Mouse (Mus musculus) heart, adult 2 months (tissue): ENCODE data around the gene Arrdc4. TPM values are rescaled to one million over a fixed set of nuclear protein-coding genes. Genes with fewer than 3 reads are reported as not detected.

Experiments used
- DNase-seq, 2 experiments: peaks; one replicate each; pipeline ENCODE4 v3.0.0; 2021
- H3K27ac ChIP-seq: fragments of 200-600 bp; 2 replicates; pipeline ENCODE4 v1.8.1; 2022
- H3K27me3 ChIP-seq: fragments of 200-500 bp; 2 replicates; pipeline ENCODE4 v1.6.1; 2012; ENCODE audit warnings: mild to moderate bottlenecking, low read length, inconsistent platforms, mixed read lengths; ENCODE audit not compliant: control insufficient read depth, insufficient read depth
- H3K36me3 ChIP-seq: fragments of 200-500 bp; 2 replicates; pipeline ENCODE4 v1.6.1; 2012; ENCODE audit warnings: low read length, inconsistent platforms; ENCODE audit not compliant: control insufficient read depth, insufficient read depth
- H3K4me1 ChIP-seq: fragments of 200-500 bp; 2 replicates; pipeline ENCODE4 v1.6.1; 2011; ENCODE audit warnings: low read length; ENCODE audit not compliant: control insufficient read depth, insufficient read depth
- H3K4me3 ChIP-seq: fragments of 200-600 bp; 2 replicates; pipeline ENCODE4 v1.8.1; 2022
- H3K79me2 ChIP-seq: fragments of 200-500 bp; replicated peaks from 2 replicates; pipeline ENCODE4 v1.6.1; 2012; ENCODE audit warnings: mild to moderate bottlenecking, inconsistent platforms, low read length, moderate library complexity, mixed read lengths; ENCODE audit not compliant: control insufficient read depth, insufficient read depth
- H3K9ac ChIP-seq: fragments of 200-500 bp; 2 replicates; pipeline ENCODE4 v1.6.1; 2012; ENCODE audit warnings: low read depth, mild to moderate bottlenecking, control low read depth, inconsistent platforms, low read length, mixed read lengths
- CTCF ChIP-seq: fragments of 200-600 bp; IDR thresholded peaks from 2 replicates; pipeline ENCODE4 v1.8.1; 2022; ENCODE audit warnings: antibody characterized with exemption, mild to moderate bottlenecking, moderate library complexity
- EP300 ChIP-seq: fragments of 200-500 bp; IDR thresholded peaks from 2 replicates; pipeline ENCODE4 v1.6.1; 2011; ENCODE audit warnings: low read depth, low read length, control low read depth; ENCODE audit not compliant: insufficient read depth
- POLR2A ChIP-seq: fragments of 200-500 bp; IDR thresholded peaks from 2 replicates; pipeline ENCODE4 v1.6.1; 2011; ENCODE audit warnings: mild to moderate bottlenecking, low read depth, low read length, control low read depth; ENCODE audit not compliant: insufficient read depth
- WGBS: fragments of 180-500 bp; shearing (Covaris S2); methylation state at CpG from one replicate; pipeline ENCODE4 v1.1.7; 2018; 5-methylcytosine and 5-hydroxymethylcytosine counted together
- intact Hi-C: fragments of 180-260 bp; cut with DNase I; formaldehyde crosslinking; loops from one replicate; pipeline ENCODE4 v1.15.1; 2025
- polyA plus RNA-seq: library from polyadenylated mRNA; depleted of rRNA; stranded (reverse); fragments of >200 nt; gene quantifications from 2 replicates; pipeline ENCODE4 v1.2.3, GENCODE M21; 2012
- total RNA-seq, 2 experiments: library from RNA; stranded (reverse); gene quantifications; 2 replicates each; pipeline ENCODE4 v1.2.3; 2021

Gene Arrdc4
- total and polyA plus RNA-seq, 3 experiments, result 4.6 to 7.2 (median 6.3) TPM

DNA sequence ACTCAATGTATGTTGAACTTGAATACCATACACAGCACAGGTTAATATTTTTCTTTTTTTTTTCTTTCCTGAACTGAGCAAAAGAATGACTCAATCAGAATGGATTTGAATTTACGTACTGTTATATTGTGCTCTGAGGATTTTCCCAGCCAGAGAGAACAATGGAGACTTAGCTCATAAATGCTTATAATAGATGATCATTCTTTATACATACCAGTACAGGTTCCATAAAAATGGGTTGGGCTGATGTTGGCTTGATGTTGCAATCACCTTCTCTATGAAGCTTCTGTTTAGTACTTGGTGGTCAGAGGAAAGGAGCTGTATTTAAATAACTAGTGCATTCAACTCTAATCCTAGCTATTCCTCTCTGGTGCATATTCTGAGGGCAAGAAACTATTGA lies 57.6 kb downstream of the Arrdc4 start:
- intact Hi-C loops, result loop anchor here (5.0 kb wide), 1 partner anchor 84 kb away; no protein-coding TSS in a partner anchor
- Histone ChIP-seq H3K79me2 (no peaks in the 10 kb centered on the region), H3K36me3 (peaks cover 12% of the 10 kb centered on the region), H3K27me3 (no peaks in the 10 kb centered on the region), H3K27ac (no peak overlapping the region), H3K4me1 (peaks cover 5% of the 10 kb centered on the region), H3K4me3 (no peak overlapping the region), H3K9ac (no peak overlapping the region)
- no peak for DNase-seq
- no peak for TF ChIP-seq EP300
- no peak for TF ChIP-seq POLR2A
- no peak for TF ChIP-seq CTCF
- 62% methylated on average over 1 of the region's 1 CpGs for WGBS

DNA sequence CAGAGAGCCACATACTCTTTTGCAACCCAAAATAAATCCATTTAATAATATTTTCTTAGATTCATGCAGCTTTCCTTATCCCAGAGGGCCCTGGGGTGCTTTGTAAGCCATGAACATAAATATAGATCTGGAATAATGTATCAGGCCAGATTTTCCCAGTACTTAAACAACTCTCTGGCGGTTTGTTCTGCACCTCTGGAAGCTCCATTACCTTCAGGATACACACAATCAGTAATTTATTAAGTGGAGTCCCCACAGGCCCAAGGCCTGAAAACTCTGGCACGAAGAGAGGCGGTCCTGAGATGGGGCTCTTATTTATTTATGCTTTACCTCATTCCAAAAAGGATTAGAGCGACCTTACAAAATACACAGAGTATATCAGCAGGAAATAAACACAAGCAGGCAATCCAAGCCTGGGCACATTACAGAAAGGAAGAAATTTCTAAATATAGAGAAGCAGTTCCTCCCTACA lies 61.9 kb downstream of the Arrdc4 start:
- H3K4me3 ChIP-seq, result no peak overlapping the region
- intact Hi-C loops, result no loop called here
- no peaks in the 10 kb centered on the region for H3K79me2 ChIP-seq
- H3K36me3 ChIP-seq, result peaks cover 15% of the 10 kb centered on the region
- WGBS, result 38% methylated on average over 4 of the region's 4 CpGs
- no peaks in the 10 kb centered on the region for H3K27me3 ChIP-seq
- no peak for DNase-seq
- peak overlapping the region; percentile 52 for H3K27ac ChIP-seq
- no peak overlapping the region for H3K9ac ChIP-seq
- H3K4me1 ChIP-seq, result peaks cover 4% of the 10 kb centered on the region
- TF ChIP-seq EP300 (no peak), POLR2A (no peak), CTCF (no peak)
